12 mouse cellular contexts compared by ENCODE assay signal in genomic region chr17:45569999-45570398, GRCm38 (mm10). TPM values are rescaled to one million over a fixed set of nuclear protein-coding genes. Genes with fewer than 3 reads are reported as not detected.
DNase-seq lines count a peak whose midpoint lies in the region; ATAC-seq and TF ChIP-seq lines count a peak whose summit lies in the region.
"Had no signal": no experiment of that assay in that cellular context is flagged by ENCODE, and none has a peak within 500 bp of the region (broad histone marks: within the 10 kb centered on the region; RNA-seq: fewer than 3 reads in every experiment).

No protein-coding gene starts in this region.

- no peak for ATAC-seq in intestine, postnatal 0 days
- ATAC-seq in intestine, embryonic 16.5 days: no peak
- no peak for ATAC-seq in midbrain, embryonic 13.5 days
- no peak for ATAC-seq in midbrain, embryonic 16.5 days

- H3K4me2 ChIP-seq in intestine, postnatal 0 days (replicated peaks; ENCODE audit: low read depth): no peak overlapping the region
- no peak overlapping the region for H3K4me2 ChIP-seq in intestine, embryonic 16.5 days (ENCODE audit: low read depth, low read length)
- no peak overlapping the region for H3K4me2 ChIP-seq in midbrain, embryonic 13.5 days (replicated peaks)
- H3K4me2 ChIP-seq in midbrain, embryonic 16.5 days (ENCODE audit: low read length): no peak overlapping the region
- H3K4me2 ChIP-seq: heart, embryonic 15.5 days; lung, embryonic 15.5 days had no signal

- H3K4me3 ChIP-seq in intestine, postnatal 0 days (ENCODE audit: low read depth, low read length): no peak overlapping the region
- H3K4me3 ChIP-seq in intestine, embryonic 16.5 days (ENCODE audit: low read length): no peak overlapping the region
- no peak overlapping the region for H3K4me3 ChIP-seq in midbrain, embryonic 13.5 days (replicated peaks)
- no peak overlapping the region for H3K4me3 ChIP-seq in midbrain, embryonic 16.5 days (ENCODE audit: low read depth, low read length)
- peak overlapping the region; percentile 1; the same call in 1 of the 2 replicates for H3K4me3 ChIP-seq in embryonic facial prominence, embryonic 10.5 days
- H3K4me3 ChIP-seq: heart, embryonic 15.5 days had no signal

- H3K27me3 ChIP-seq in intestine, postnatal 0 days (replicated peaks; ENCODE audit: control insufficient read depth, insufficient read depth, low read length): no peaks in the 10 kb centered on the region
- H3K27me3 ChIP-seq in intestine, embryonic 16.5 days (replicated peaks; ENCODE audit: control insufficient read depth, insufficient read depth, low read length): no peaks in the 10 kb centered on the region
- no peaks in the 10 kb centered on the region for H3K27me3 ChIP-seq in midbrain, embryonic 13.5 days
- H3K27me3 ChIP-seq in midbrain, embryonic 16.5 days (ENCODE audit: control insufficient read depth, insufficient read depth, low read depth, low read length): no peaks in the 10 kb centered on the region
- H3K27me3 ChIP-seq in embryonic facial prominence, embryonic 10.5 days (replicated peaks; ENCODE audit: low read depth, poor library complexity, severe bottlenecking): no peaks in the 10 kb centered on the region
- H3K27me3 ChIP-seq: heart, embryonic 15.5 days; lung, embryonic 15.5 days had no signal

- no peaks in the 10 kb centered on the region for H3K9me3 ChIP-seq in intestine, postnatal 0 days (ENCODE audit: control insufficient read depth)
- no peaks in the 10 kb centered on the region for H3K9me3 ChIP-seq in intestine, embryonic 16.5 days (ENCODE audit: control insufficient read depth, low read length)
- no peaks in the 10 kb centered on the region for H3K9me3 ChIP-seq in midbrain, embryonic 13.5 days
- no peaks in the 10 kb centered on the region for H3K9me3 ChIP-seq in midbrain, embryonic 16.5 days (replicated peaks; ENCODE audit: control insufficient read depth, low read length, poor library complexity, severe bottlenecking)
- no peaks in the 10 kb centered on the region for H3K9me3 ChIP-seq in embryonic facial prominence, embryonic 10.5 days
- H3K9me3 ChIP-seq: heart, embryonic 15.5 days; lung, embryonic 15.5 days had no signal

- peaks cover 52% of the 10 kb centered on the region for H3K36me3 ChIP-seq in intestine, postnatal 0 days (ENCODE audit: control insufficient read depth, insufficient read depth)
- peaks cover 30% of the 10 kb centered on the region for H3K36me3 ChIP-seq in intestine, embryonic 16.5 days (ENCODE audit: control insufficient read depth, insufficient read depth, low read length)
- H3K36me3 ChIP-seq in midbrain, embryonic 13.5 days: peaks cover 63% of the 10 kb centered on the region
- H3K36me3 ChIP-seq in midbrain, embryonic 16.5 days (ENCODE audit: control insufficient read depth, insufficient read depth, low read length): peaks cover 45% of the 10 kb centered on the region
- H3K36me3 ChIP-seq in embryonic facial prominence, embryonic 10.5 days (replicated peaks): peaks cover 71% of the 10 kb centered on the region

- WGBS in intestine, postnatal 0 days: 69% methylated on average over 4 of the region's 4 CpGs
- WGBS in intestine, embryonic 16.5 days: 81% methylated on average over 4 of the region's 4 CpGs
- WGBS in midbrain, embryonic 13.5 days: 85% methylated on average over 4 of the region's 4 CpGs
- 85% methylated on average over 4 of the region's 4 CpGs for WGBS in midbrain, embryonic 16.5 days
- WGBS in embryonic facial prominence, embryonic 10.5 days: 83% methylated on average over 4 of the region's 4 CpGs

- H3K9ac ChIP-seq in intestine, postnatal 0 days (ENCODE audit: low read depth, low read length): no peak overlapping the region
- no peak overlapping the region for H3K9ac ChIP-seq in intestine, embryonic 16.5 days (ENCODE audit: low read depth, low read length)
- no peak overlapping the region for H3K9ac ChIP-seq in midbrain, embryonic 13.5 days (replicated peaks)
- H3K9ac ChIP-seq in midbrain, embryonic 16.5 days (ENCODE audit: low read depth, low read length): no peak overlapping the region
- H3K9ac ChIP-seq: heart, embryonic 15.5 days had no signal

- peak; percentile 9 for DNase-seq in embryonic facial prominence, embryonic 10.5 days (ENCODE audit: low spot score)
- no peak for DNase-seq in T-cell, adult 2 months (ENCODE audit: low spot score)
- no peak for DNase-seq in adrenal gland, postnatal 25 days
- DNase-seq: cerebellum, adult 2 months; kidney, postnatal 10 days; thymus, adult 2 months had no signal

- H3K27ac ChIP-seq in intestine, postnatal 0 days (ENCODE audit: low read depth, low read length): 0 out of 2 replicates have a peak overlapping the region, but pooled peaks have one; percentile 1
- no peak overlapping the region for H3K27ac ChIP-seq in intestine, embryonic 16.5 days (ENCODE audit: low read length)
- H3K27ac ChIP-seq in midbrain, embryonic 13.5 days: 0 out of 2 replicates have a peak overlapping the region, but pooled peaks have one; percentile 14
- H3K27ac ChIP-seq in midbrain, embryonic 16.5 days (ENCODE audit: low read length): no peak overlapping the region
- no peak overlapping the region for H3K27ac ChIP-seq in embryonic facial prominence, embryonic 10.5 days (replicated peaks)
- H3K27ac ChIP-seq: heart, embryonic 15.5 days; lung, embryonic 15.5 days had no signal

- peaks cover 9% of the 10 kb centered on the region for H3K4me1 ChIP-seq in intestine, postnatal 0 days (replicated peaks; ENCODE audit: control insufficient read depth, insufficient read depth, low read length)
- H3K4me1 ChIP-seq in intestine, embryonic 16.5 days (ENCODE audit: control insufficient read depth, insufficient read depth, low read length): peaks cover 31% of the 10 kb centered on the region
- peaks cover 76% of the 10 kb centered on the region for H3K4me1 ChIP-seq in midbrain, embryonic 13.5 days (replicated peaks)
- peaks cover 37% of the 10 kb centered on the region for H3K4me1 ChIP-seq in midbrain, embryonic 16.5 days (ENCODE audit: control insufficient read depth, insufficient read depth, low read length)
- H3K4me1 ChIP-seq in embryonic facial prominence, embryonic 10.5 days: peaks cover 58% of the 10 kb centered on the region

- TF ChIP-seq CTCF in intestine, postnatal 0 days (IDR thresholded peaks at IDR 0.05; ENCODE audit: low read depth): no peak

RNA-seq across cellular contexts. Expression of gene Hsp90ab1, which starts 3.1 kb away (rescaled TPM):
- polyA plus RNA-seq in intestine, postnatal 0 days (2015; fragmentation: Nextera tagmentation; extraction: Ambion mirVana): 483 and 505 TPM in 2 replicates
- polyA plus RNA-seq in intestine, embryonic 16.5 days (2015; fragmentation: Nextera tagmentation; extraction: Ambion mirVana): 1,309 and 1,475 TPM in 2 replicates
- polyA plus RNA-seq in midbrain, embryonic 13.5 days (2015; fragmentation: Nextera tagmentation; extraction: Ambion mirVana): 1,587 and 1,677 TPM in 2 replicates
- polyA plus RNA-seq in midbrain, embryonic 16.5 days (2015; fragmentation: Nextera tagmentation; extraction: Ambion mirVana): 1,403 and 1,446 TPM in 2 replicates
- polyA plus RNA-seq in embryonic facial prominence, embryonic 10.5 days (2016; fragmentation: Nextera tagmentation; extraction: Ambion mirVana): 2,187 and 2,215 TPM in 2 replicates
- 1,940 and 2,378 TPM in 2 replicates for total RNA-seq in adrenal gland, postnatal 25 days (2021)

RNA-seq across cellular contexts. Expression of gene Slc35b2, which starts 6.3 kb away (rescaled TPM):
- 77.7 and 79.5 TPM in 2 replicates for polyA plus RNA-seq in intestine, postnatal 0 days (2015; fragmentation: Nextera tagmentation; extraction: Ambion mirVana)
- polyA plus RNA-seq in intestine, embryonic 16.5 days (2015; fragmentation: Nextera tagmentation; extraction: Ambion mirVana): 132 and 136 TPM in 2 replicates
- polyA plus RNA-seq in midbrain, embryonic 13.5 days (2015; fragmentation: Nextera tagmentation; extraction: Ambion mirVana): 89.2 and 95.3 TPM in 2 replicates
- 76.0 and 79.6 TPM in 2 replicates for polyA plus RNA-seq in midbrain, embryonic 16.5 days (2015; fragmentation: Nextera tagmentation; extraction: Ambion mirVana)
- polyA plus RNA-seq in embryonic facial prominence, embryonic 10.5 days (2016; fragmentation: Nextera tagmentation; extraction: Ambion mirVana): 95.8 and 101 TPM in 2 replicates
- 59.6 and 74.2 TPM in 2 replicates for total RNA-seq in adrenal gland, postnatal 25 days (2021)

RNA-seq across cellular contexts. Expression of gene Nfkbie, which starts 14.5 kb away (rescaled TPM):
- 3.8 and 4.0 TPM in 2 replicates for polyA plus RNA-seq in intestine, postnatal 0 days (2015; fragmentation: Nextera tagmentation; extraction: Ambion mirVana)
- 5.0 and 5.5 TPM in 2 replicates for polyA plus RNA-seq in intestine, embryonic 16.5 days (2015; fragmentation: Nextera tagmentation; extraction: Ambion mirVana)
- 5.2 and 7.1 TPM in 2 replicates for polyA plus RNA-seq in midbrain, embryonic 13.5 days (2015; fragmentation: Nextera tagmentation; extraction: Ambion mirVana)
- 3.6 and 3.7 TPM in 2 replicates for polyA plus RNA-seq in midbrain, embryonic 16.5 days (2015; fragmentation: Nextera tagmentation; extraction: Ambion mirVana)
- polyA plus RNA-seq in embryonic facial prominence, embryonic 10.5 days (2016; fragmentation: Nextera tagmentation; extraction: Ambion mirVana): 6.6 and 7.1 TPM in 2 replicates
- total RNA-seq in adrenal gland, postnatal 25 days (2021): 3.1 and 3.6 TPM in 2 replicates

RNA-seq across cellular contexts. Expression of gene Tmem151b, which starts 20.5 kb away (rescaled TPM):
- polyA plus RNA-seq in intestine, postnatal 0 days (2015; fragmentation: Nextera tagmentation; extraction: Ambion mirVana): 0.68 TPM in 2 replicates
- polyA plus RNA-seq in intestine, embryonic 16.5 days (2015; fragmentation: Nextera tagmentation; extraction: Ambion mirVana): 2.2 and 2.5 TPM in 2 replicates
- 23.5 and 25.5 TPM in 2 replicates for polyA plus RNA-seq in midbrain, embryonic 13.5 days (2015; fragmentation: Nextera tagmentation; extraction: Ambion mirVana)
- polyA plus RNA-seq in midbrain, embryonic 16.5 days (2015; fragmentation: Nextera tagmentation; extraction: Ambion mirVana): 31.0 and 32.5 TPM in 2 replicates
- 5.8 and 8.3 TPM in 2 replicates for polyA plus RNA-seq in embryonic facial prominence, embryonic 10.5 days (2016; fragmentation: Nextera tagmentation; extraction: Ambion mirVana)
- 0.15 and 0.19 TPM in 2 replicates for total RNA-seq in adrenal gland, postnatal 25 days (2021)

RNA-seq across cellular contexts. Expression of gene Slc29a1, which starts 29.4 kb away (rescaled TPM):
- 37.8 and 38.4 TPM in 2 replicates for polyA plus RNA-seq in intestine, postnatal 0 days (2015; fragmentation: Nextera tagmentation; extraction: Ambion mirVana)
- 73.4 and 83.1 TPM in 2 replicates for polyA plus RNA-seq in intestine, embryonic 16.5 days (2015; fragmentation: Nextera tagmentation; extraction: Ambion mirVana)
- 29.7 and 30.4 TPM in 2 replicates for polyA plus RNA-seq in midbrain, embryonic 13.5 days (2015; fragmentation: Nextera tagmentation; extraction: Ambion mirVana)
- 37.8 and 40.7 TPM in 2 replicates for polyA plus RNA-seq in midbrain, embryonic 16.5 days (2015; fragmentation: Nextera tagmentation; extraction: Ambion mirVana)
- 53.4 and 58.1 TPM in 2 replicates for polyA plus RNA-seq in embryonic facial prominence, embryonic 10.5 days (2016; fragmentation: Nextera tagmentation; extraction: Ambion mirVana)
- total RNA-seq in adrenal gland, postnatal 25 days (2021): 151 and 173 TPM in 2 replicates

Comparison
In these comparisons a context has a peak if more than half of its experiments do, and no peak if none do; other contexts are left out.
1. H3K27ac ChIP-seq: peak in intestine, postnatal 0 days (single experiment) and midbrain, embryonic 13.5 days (single experiment); none in intestine, embryonic 16.5 days (single experiment), midbrain, embryonic 16.5 days (single experiment) and embryonic facial prominence, embryonic 10.5 days (single experiment).